Mouse (Mus musculus) bone marrow macrophage, adult 2 months (primary cell): Measurements from ENCODE around the gene Bri3.

ENCODE experiments used
- CTCF ChIP-seq: IDR thresholded peaks from 2 replicates; pipeline ENCODE4 v1.5.1; 2012; ENCODE audit warnings: low read depth, mild to moderate bottlenecking, low read length, moderate library complexity
- POLR2A ChIP-seq: IDR thresholded peaks from 2 replicates; pipeline ENCODE4 v1.6.1; 2012; ENCODE audit warnings: mild to moderate bottlenecking, low read depth, low read length, borderline replicate concordance

GRCm38 (mm10) chr5:144246669-144247068 is 2.4 kb downstream of the Bri3 start:
- TF ChIP-seq CTCF (no peak), POLR2A (no peak)
